Mouse (Mus musculus): Measurements from ENCODE around the gene Ddx43.
"Not testable (repeated sequence)": the region's sequence is repeated elsewhere in the genome, so short reads cannot be mapped to it uniquely, and the experiment has no call there.

The Ddx43 gene

DNA sequence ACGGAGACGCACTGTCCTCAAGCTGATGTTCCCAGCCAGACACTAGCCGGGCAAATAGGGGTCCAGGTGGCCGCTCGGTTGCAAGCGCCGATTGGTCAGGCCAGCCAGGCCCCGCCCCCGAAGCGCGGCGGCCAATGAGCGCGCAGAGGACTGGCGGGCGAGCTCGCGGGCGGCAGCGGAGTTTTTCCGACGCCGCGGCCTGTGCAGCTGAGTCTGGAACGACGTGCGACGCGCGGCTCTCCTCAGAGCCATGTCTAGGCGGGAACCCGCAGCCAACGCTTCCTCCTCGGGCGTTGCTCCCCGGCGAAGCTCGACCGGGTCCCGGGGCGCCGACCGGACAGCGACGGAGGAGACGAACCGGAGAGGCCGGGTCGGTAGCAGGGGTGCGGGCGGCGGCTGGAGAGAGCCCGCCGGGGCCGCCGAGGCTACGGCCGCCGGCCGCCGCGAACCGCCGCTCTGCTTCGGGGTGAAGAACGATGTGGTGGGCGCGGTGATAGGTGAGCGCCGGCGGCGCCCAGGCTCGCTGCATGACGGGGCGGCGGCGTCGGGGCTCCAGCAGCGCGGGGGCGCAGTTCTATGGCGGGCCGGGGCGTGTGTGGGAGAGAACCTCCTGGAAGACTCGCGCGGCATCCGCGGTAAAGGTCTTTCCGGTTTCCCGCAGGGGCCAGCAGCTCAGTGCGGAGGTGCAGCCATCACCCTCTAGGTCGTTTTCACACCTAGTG is at the start of gene Ddx43:
Gene Ddx43, plus strand, starts transcription at position 148 of the 722 bp plus-strand sequence.
- DNase-seq (ENCODE audit: low read depth), result no peak

DNA sequence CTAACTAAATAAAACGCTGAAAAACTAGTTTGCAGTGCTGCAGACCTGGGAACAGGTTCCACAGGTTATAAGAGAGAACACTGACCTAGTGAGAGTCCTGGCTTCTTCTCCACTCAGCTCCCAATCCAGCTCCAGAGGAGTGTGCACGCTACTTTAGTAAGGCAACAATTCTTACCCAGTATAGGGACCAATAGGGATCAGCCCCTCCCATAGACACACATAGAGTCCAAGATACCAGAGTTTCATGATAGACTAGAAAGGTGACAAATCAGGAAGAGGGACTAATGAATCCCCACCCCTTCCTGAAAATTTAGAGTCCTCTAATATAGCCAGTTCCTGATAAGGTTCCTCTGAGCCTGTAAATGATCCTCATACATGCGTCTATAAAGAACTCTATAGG is 48.6 kb upstream of the Ddx43 start:
- peak; percentile 36 for DNase-seq (ENCODE audit: low read depth)

GRCm38 (mm10) chr9:78348206-78349004 is 47.2 kb upstream of the Ddx43 start:
- DNase-seq (ENCODE audit: low read depth), result peak; percentile 31

GRCm38 (mm10) chr9:78349141-78349540 is 46.4 kb upstream of the Ddx43 start:
- DNase-seq (ENCODE audit: low read depth), result not testable (repeated sequence)

DNA sequence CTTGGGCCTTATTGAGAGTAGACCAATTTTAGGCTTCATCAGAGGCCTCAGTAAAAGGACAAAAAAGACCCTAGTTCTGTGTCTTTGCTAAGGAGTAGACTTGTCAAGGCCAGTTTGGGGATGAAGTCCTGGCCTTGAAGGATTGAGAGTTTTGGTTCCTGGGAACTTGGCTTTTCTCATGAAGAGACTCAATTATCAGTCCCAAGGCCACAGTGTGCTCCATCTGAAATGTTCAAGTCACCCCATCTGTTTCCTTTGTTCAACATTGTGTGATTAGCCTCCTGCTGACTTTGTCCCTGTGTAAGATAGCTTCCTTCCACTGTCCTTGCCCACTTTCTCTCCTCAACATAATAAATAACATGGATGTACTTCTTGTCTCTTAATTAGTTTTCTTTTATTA is 45.6 kb upstream of the Ddx43 start:
- DNase-seq (ENCODE audit: low read depth), result peak; percentile 40

DNA sequence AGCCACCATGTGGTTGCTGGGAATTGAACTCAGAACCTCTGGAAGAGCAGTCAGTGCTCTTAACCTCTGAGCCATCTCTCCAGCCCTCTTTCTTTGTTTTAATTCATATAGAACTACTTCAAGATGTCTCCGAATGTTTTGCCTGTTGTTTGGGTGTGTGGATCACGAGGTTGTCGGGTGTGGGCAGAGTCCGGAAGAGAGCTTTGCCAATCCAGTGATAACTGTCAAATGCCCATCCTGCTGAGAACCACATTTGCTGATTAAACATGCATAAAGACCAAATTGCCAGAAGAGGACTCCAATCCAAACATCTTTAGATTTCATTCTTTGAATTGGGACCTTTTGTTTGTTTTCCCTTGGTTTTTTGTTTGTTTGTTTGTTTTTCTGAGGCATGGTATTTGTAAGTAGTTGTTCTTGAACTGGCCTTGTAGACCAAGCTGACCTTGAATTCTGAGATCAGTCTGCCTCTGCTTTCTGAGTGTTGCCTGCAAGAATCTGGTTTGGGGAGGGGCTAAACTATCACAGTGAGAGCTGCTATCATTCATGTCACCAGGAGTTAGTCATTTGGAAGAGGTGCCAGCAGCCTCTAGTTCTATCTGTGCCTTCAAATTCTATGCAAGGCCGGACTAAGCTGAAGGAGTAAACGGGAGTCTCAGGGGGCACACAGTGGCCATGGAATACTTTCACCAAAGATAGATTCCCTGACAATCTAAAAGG is 43.9 kb upstream of the Ddx43 start:
- DNase-seq (ENCODE audit: low read depth), result peak; percentile 87

GRCm38 (mm10) chr9:78354665-78355578 is 40.7 kb upstream of the Ddx43 start:
- no peak for DNase-seq (ENCODE audit: low read depth)

DNA sequence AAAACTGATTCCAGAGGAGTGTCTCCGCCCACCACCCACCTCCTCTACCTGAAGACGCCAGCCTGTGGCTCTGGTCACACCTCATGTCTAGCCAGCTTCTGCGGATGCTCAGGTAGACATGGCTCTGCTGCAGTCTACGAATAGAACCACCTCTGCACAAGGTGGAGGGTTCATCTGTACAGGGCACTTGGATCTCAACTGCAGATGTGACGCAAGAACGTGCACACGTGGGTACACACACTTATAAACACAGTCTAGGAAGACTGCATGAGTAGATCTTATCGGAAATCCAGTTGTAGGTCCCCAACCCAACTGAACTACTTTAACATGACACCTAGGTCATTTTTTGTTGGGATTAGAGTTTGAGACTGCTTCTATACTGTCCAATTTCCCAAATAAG is 40.0 kb upstream of the Ddx43 start, which contains the start of gene Gsta2:
Gene Gsta2, minus strand, starts transcription at position 178 of the 400 bp plus-strand sequence.
- no peak for DNase-seq (ENCODE audit: low read depth)

DNA sequence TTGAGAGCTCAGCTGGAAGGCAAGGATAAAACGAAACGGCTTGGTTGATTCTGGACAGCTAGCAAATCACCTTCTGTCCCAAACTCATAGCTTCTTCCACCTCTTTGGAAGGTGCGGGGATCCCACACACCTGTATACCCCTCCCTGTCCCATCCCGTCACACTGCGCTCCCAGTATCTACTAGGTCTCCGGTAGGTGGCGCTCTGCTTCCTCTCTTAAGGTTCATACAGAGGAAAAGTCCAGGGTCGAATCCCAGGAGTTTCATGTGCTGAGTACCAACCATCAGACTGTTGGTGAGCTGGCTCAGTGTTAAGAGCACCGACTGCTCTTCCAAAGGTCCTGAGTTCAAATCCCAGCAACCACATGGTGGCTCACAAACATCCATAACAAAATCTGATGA is 37.5 kb upstream of the Ddx43 start:
- DNase-seq (ENCODE audit: low read depth), result peak; percentile 76

- no peak for DNase-seq (ENCODE audit: low read depth)
Measured at GRCm38 (mm10) chr9:78359750-78360483, 35.7 kb upstream of the Ddx43 start.

DNA sequence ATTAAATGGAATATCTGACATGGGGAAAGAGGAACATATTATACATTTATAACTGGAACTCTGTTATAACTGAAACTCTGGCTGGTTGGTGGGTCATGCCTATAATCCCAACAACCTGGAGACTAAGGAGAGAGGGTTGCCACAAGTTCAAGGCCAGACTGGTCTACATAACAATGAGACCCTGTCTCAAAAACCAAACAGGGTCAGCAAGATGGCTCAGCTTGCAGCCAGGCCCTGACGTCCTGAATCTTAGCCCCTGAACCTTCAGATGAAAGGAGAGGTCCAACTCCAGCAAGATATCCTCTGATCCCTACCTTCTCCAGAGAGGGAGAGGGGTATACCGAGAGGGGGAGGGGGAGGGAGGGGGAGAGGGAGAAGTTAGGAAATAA is 35.1 kb upstream of the Ddx43 start:
- DNase-seq (ENCODE audit: low read depth), result no peak

GRCm38 (mm10) chr9:78363374-78363773 is 32.2 kb upstream of the Ddx43 start:
- DNase-seq (ENCODE audit: low read depth), result peak; percentile 81

DNA sequence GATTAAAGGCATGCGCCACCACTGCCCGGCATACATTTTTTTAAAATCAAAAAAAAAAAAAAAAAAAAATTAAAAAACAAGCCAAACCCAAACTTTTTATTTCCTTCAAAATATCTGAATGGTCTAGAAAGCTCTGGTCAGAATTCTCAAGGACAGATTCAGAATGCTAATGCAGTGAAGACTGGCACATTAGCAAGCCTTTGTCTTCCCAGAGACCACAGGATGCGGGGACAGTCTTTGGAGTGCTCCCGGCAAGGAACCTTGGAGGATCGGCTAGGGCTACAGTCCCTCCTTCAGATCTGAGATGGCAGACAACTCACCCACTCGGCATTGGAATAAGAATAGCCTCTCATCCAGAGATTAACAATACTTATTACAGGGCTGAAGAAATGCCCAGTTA is 30.9 kb upstream of the Ddx43 start:
- DNase-seq (ENCODE audit: low read depth), result no peak

DNA sequence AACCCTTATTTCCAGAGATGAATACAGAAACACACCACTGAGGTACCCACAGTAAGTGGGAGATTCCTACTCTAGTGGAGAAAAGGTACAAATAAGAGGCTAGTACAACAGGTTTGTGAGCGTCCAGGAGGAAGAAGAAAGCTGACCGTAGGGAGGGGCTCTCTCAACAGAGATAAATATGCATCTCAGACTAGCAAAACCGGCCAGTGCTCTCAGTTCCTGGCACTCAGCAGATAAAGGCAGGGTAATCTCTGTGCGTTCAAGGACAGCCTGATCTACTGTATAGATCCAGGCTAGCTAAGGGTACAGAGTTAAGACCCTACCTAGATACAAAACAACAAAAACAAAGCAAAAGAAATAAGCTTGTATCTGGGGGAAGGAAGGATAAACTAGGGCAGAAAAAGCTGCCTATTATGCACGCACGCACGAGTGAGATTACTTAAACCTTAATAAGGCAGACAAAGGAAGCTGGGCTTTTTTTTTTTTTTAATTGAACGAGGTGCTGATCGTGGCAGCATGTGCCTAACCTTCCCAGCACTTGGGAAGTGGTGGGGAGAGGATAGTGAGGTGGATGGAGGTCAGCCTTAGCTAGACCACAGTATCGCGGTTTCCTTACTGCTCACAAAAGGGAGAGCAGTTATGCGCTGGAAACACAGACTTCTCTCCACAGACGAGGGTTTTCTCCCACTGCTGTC is 29.6 kb upstream of the Ddx43 start:
- peak; percentile 59 for DNase-seq (ENCODE audit: low read depth)

DNA sequence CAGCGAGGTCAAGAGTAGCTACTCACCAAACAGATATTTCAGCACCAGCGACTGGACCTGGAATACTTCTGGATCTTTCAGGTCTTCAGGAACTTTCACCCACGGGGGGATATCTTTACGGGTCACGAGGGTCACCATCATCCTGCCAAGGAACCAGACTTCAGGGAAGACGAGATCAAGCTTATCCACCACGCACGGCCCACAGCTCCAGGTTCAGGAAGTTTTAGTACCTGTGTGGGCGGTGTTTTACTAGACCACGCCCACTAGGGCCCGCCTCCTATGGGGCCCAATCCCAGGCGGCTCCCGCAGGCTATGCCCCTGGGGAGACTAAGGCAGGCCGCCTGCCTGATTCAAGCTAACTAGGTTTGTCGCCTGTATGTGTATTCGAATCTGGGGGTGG is 27.6 kb upstream of the Ddx43 start, which contains the start of gene Dppa5a:
Gene Dppa5a, minus strand, starts transcription at position 219 of the 400 bp plus-strand sequence.
- DNase-seq (ENCODE audit: low read depth), result not testable (repeated sequence)

DNA sequence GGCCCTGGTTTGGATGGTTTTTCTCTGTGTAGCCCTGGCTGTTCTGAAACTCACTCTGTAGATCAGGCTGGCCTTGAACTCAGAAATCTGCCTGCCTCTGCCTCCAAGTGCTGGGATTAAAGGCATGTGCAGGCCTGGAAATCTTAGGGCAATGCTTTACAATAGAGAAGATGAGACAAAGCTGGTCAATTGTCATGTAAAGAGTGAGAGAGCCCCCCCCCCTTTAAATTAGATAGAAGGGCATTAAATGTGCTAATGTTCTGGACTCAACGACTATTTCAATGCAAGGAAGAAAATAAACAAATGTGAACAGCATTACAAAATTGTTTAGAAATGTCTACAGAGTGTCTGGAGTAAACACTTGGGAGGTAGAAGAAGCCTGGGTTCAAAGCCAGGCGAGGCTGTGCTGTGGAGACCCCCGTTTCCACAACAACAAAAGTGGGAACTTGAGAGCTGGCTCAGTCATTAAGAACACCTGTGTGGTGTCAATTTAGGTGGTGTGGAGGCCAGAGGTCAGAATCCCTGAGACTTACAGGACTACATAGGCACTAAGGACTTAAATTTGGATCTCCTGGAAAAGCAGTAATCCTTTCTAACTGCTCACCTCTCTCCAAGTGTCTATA is 26.8 kb upstream of the Ddx43 start:
- DNase-seq (ENCODE audit: low read depth), result no peak

GRCm38 (mm10) chr9:78369349-78369748 is 26.2 kb upstream of the Ddx43 start:
- DNase-seq (ENCODE audit: low read depth), result no peak

GRCm38 (mm10) chr9:78369786-78370185 is 25.8 kb upstream of the Ddx43 start:
- DNase-seq (ENCODE audit: low read depth), result no peak

DNA sequence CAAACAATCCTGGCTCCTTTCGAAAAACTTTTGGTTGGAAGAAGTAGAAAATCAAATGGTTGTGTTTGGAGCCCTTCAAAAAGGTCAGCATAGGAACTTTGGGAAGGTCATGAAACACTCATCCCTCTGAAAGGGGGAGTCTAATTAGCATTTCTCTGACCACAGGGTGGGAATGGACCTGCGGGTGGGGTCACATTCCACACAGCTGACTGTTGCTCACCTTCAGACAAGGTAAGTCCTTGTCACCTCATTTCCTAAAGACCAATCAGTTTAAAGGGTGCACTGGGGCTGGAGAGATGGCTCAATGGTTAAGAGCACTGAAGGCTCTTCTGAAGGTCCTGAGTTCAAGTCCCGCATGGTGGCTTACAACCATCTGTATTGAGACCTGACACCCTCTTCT is 24.1 kb upstream of the Ddx43 start:
- DNase-seq (ENCODE audit: low read depth), result no peak

All from 416B (cell line).